14 mouse cellular contexts compared by ENCODE assay signal in the genomic region with DNA sequence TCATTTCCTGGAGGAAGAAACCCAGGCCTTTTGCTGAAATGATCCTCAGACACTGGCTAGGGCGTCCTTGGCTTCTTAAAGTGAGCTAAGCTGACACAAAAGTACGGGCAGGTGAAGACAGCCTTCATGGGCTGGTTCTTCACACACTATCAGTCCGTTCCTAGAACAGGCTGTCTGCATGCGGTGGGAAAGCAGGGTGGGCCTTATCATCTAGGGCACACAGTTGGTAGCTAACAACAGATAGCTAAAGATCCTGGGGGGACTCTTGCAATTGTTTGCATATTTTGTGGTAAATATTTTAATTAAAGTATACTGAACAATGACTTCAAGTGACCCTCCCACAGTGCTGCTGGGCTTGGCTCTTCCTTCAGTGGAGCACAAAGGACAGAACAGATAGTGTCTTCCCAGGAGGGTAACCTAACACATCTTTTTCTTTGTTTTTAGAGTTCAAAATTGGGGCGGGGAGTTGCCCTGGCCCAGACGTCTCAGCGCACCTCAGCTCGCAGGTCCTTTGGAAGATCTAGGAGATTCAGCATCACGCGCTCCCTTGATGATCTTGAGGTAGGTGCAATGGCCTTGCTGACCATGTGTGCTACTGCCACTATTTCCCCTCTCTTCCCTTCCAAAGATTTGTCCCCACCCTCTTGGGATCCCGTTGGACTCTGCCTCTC. TPM values are rescaled to one million over a fixed set of nuclear protein-coding genes. Genes with fewer than 3 reads are reported as not detected.
DNase-seq lines count a peak whose midpoint lies in the region; ATAC-seq and TF ChIP-seq lines count a peak whose summit lies in the region.
"Had no signal": no experiment of that assay in that cellular context is flagged by ENCODE, and none has a peak within 500 bp of the region (broad histone marks: within the 10 kb centered on the region; RNA-seq: fewer than 3 reads in every experiment).

No protein-coding gene starts in this region.

- H3K27me3 ChIP-seq in liver, postnatal 0 days (ENCODE audit: insufficient read depth, low read length): no peaks in the 10 kb centered on the region
- H3K27me3 ChIP-seq: hindbrain, embryonic 15.5 days; lung, embryonic 15.5 days had no signal

- TF ChIP-seq POLR2A in lung, adult 2 months (IDR thresholded peaks at IDR 0.05; ENCODE audit: borderline replicate concordance, extremely low read depth, low read depth, low read length): 0 out of 2 replicates have a peak, but pooled peaks have one; percentile 17
- no peak for TF ChIP-seq POLR2A in bone marrow, adult 2 months (IDR thresholded peaks at IDR 0.05; ENCODE audit: borderline replicate concordance, control insufficient read depth, low read depth, low read length)

- TF ChIP-seq CTCF in lung, adult 2 months (IDR thresholded peaks at IDR 0.05; ENCODE audit: insufficient read depth, low read length): no peak
- TF ChIP-seq CTCF in bone marrow, adult 2 months (IDR thresholded peaks at IDR 0.05; ENCODE audit: control insufficient read depth, insufficient read depth, low read length): no peak
- TF ChIP-seq CTCF in liver, postnatal 0 days (IDR thresholded peaks at IDR 0.05; ENCODE audit: low read depth): no peak

- peak; percentile 64 for ATAC-seq in common myeloid progenitor, adult 5-6 weeks (replicated peaks; ENCODE audit: low read depth, poor library complexity, severe bottlenecking)
- peak; percentile 89 for ATAC-seq in liver, postnatal 0 days
- ATAC-seq: midbrain, embryonic 16.5 days had no signal

- peaks cover 16% of the 10 kb centered on the region for H3K4me1 ChIP-seq in lung, adult 2 months (ENCODE audit: control insufficient read depth, insufficient read depth, low read length)
- peaks cover 11% of the 10 kb centered on the region for H3K4me1 ChIP-seq in bone marrow, adult 2 months (ENCODE audit: control insufficient read depth, insufficient read depth, low read length)
- H3K4me1 ChIP-seq in liver, postnatal 0 days (ENCODE audit: insufficient read depth): peaks cover 29% of the 10 kb centered on the region

- no peaks in the 10 kb centered on the region for H3K9me3 ChIP-seq in liver, postnatal 0 days (ENCODE audit: low read length)
- H3K9me3 ChIP-seq: hindbrain, embryonic 15.5 days; lung, embryonic 15.5 days had no signal

- no peak for DNase-seq in lung, adult 2 months
- no peak for DNase-seq in lung, postnatal 14 days
- DNase-seq in liver, postnatal 0 days: no peak
- DNase-seq in urinary bladder, postnatal 4 days (ENCODE audit: low spot score in 2 of 2): no peak
- DNase-seq in urinary bladder, postnatal 36 days (ENCODE audit: low spot score in 2 of 2): no peak
- DNase-seq: adrenal gland, postnatal 36 days; cerebellum, adult 2 months; embryo, embryonic 11 days; thymus, postnatal 14 days had no signal

- H3K4me3 ChIP-seq in lung, adult 2 months (replicated peaks; ENCODE audit: extremely low read depth, low read depth, low read length): peak overlapping the region; percentile 3
- no peak overlapping the region for H3K4me3 ChIP-seq in bone marrow, adult 2 months (replicated peaks; ENCODE audit: control insufficient read depth, low read depth, low read length)
- no peak overlapping the region for H3K4me3 ChIP-seq in liver, postnatal 0 days (ENCODE audit: low read depth, low read length)
- H3K4me3 ChIP-seq: hindbrain, embryonic 15.5 days; lung, embryonic 15.5 days had no signal

- peak; percentile 96 for TF ChIP-seq EP300 in liver, postnatal 0 days (IDR thresholded peaks at IDR 0.05; ENCODE audit: low read depth)

- WGBS in lung, adult 2 months: 61% methylated on average over 11 of the region's 11 CpGs
- 60% methylated on average over 11 of the region's 11 CpGs for WGBS in bone marrow, adult 2 months
- WGBS in liver, postnatal 0 days (ENCODE audit: insufficient replicate concordance): 44% methylated on average over 11 of the region's 11 CpGs

- peak overlapping the region; percentile 41 for H3K9ac ChIP-seq in liver, postnatal 0 days (replicated peaks)
- H3K9ac ChIP-seq: hindbrain, embryonic 15.5 days; lung, embryonic 15.5 days had no signal

- peaks cover 7% of the 10 kb centered on the region; the same call in 1 of the 2 replicates for H3K36me3 ChIP-seq in liver, postnatal 0 days (replicated peaks; ENCODE audit: insufficient read depth, low read length)

- H3K4me2 ChIP-seq in liver, postnatal 0 days (ENCODE audit: low read depth, low read length): peak overlapping the region; percentile 58
- H3K4me2 ChIP-seq: hindbrain, embryonic 15.5 days; lung, embryonic 15.5 days had no signal

- H3K27ac ChIP-seq in bone marrow, adult 2 months (ENCODE audit: control insufficient read depth, insufficient read depth, low read depth, low read length, poor library complexity): peak overlapping the region; percentile 70
- H3K27ac ChIP-seq in liver, postnatal 0 days (ENCODE audit: low read depth): peak overlapping the region; percentile 73
- H3K27ac ChIP-seq: hindbrain, embryonic 15.5 days; lung, embryonic 15.5 days had no signal

RNA-seq across cellular contexts. Expression of a gene that starts 25.7 kb away (rescaled TPM):
- 125 and 161 TPM in 2 replicates for polyA plus RNA-seq in lung, adult 2 months (2012; rRNA removed)
- 21.4 and 56.9 TPM in 2 replicates for polyA plus RNA-seq in bone marrow, adult 2 months (2011; ENCODE audit: insufficient read depth, insufficient read length, low replicate concordance, missing spikeins)
- total RNA-seq in common myeloid progenitor, adult 5-6 weeks (2017): 20.7 and 24.2 TPM in 2 replicates
- 6.9 and 7.3 TPM in 2 replicates for polyA plus RNA-seq in liver, postnatal 0 days (2015; fragmentation: Nextera tagmentation; extraction: Ambion mirVana)
